Mouse (Mus musculus) ES-Bruce4 (cell line): Measurements from ENCODE around the gene Dnah17.

ENCODE experiments used
- CTCF ChIP-seq: IDR thresholded peaks from one replicate; pipeline ENCODE4 v1.8.1; 2011; ENCODE audit warnings: low read depth, low read length
- EP300 ChIP-seq: IDR thresholded peaks from 2 replicates; pipeline ENCODE4 v1.6.1; 2011; ENCODE audit warnings: low read depth, low read length; ENCODE audit not compliant: insufficient read depth
- POLR2A ChIP-seq: IDR thresholded peaks from one replicate; pipeline ENCODE4 v1.8.1; 2011; ENCODE audit warnings: low read length; ENCODE audit not compliant: insufficient read depth

DNA sequence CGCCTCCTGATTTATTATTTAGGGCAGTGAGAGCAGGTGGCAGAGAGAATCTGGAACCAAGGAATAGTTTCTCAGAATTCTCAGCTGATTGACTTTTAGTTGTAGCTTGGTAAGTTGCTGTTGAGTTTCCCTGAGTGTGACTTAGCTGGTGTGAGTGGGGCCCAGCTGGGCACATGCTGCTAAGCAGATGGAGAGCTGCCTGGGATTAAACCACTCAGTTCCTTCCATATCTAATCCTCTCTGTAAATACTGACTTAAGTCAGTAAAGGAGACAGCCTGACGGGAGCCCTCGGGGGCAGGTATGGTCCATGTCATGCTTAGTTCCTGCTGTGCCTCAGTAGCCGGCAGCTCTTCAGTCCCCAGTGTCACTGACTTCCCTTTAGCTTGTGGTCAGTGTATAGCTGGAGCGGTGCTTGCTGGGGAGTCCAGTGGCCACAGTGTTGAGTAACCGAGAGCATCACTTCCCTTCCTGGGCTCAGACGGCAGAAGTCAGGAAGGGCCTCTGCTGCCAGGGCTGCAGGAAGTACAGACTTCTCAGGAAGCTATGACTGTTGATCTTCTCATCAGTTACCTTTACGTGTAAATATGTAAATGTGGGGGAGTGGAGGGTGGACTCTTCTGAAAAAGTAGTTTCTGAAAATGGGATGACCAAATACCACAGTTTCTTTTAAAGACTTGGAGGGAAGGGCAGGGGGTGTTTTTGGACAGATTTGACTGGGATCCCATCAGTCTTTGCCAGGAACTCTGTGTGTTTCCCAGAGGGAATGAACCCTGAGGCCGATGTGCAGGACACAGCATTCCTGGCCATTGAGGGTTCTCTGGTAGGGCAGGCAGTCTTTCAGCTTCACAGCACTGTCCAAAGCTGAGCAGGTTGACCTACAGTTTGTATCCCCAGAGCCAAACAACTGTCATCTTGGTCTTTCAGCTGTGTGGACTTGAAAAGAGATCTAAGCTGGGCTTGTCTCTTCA lies 138.6 kb downstream of the Dnah17 start:
- TF ChIP-seq CTCF (no peak), POLR2A (no peak), EP300 (no peak)
